Mouse (Mus musculus): ENCODE measurements around the gene B9d2.

DNA sequence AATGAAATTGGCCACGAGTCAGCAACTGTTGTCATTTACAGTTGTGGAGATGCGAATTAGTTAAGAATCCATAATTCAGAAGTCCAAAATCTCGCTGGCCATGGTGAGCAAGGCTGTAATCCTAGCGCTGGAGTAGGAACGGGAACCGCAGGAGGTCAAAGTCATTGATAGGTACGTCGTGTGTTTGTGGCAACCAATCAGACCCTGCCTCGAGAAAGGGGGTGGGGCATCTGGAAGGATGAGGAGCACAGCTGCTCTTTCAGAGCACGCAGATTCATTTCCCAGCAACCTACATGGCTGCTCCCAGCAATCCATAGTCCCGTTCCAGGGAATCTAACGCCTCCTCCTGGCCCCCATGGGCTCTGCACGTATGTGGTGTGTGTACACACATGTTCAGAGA lies 19.3 kb downstream of the B9d2 start:
- TF ChIP-seq CTCF (IDR thresholded peaks at IDR 0.05; ENCODE audit: low read depth) (no peak), EP300 (IDR thresholded peaks at IDR 0.05; ENCODE audit: low read depth) (no peak)

All from liver, embryonic 14.5 days (tissue).